Mouse (Mus musculus): ENCODE data around the gene Klhl35.

The Klhl35 gene

DNA sequence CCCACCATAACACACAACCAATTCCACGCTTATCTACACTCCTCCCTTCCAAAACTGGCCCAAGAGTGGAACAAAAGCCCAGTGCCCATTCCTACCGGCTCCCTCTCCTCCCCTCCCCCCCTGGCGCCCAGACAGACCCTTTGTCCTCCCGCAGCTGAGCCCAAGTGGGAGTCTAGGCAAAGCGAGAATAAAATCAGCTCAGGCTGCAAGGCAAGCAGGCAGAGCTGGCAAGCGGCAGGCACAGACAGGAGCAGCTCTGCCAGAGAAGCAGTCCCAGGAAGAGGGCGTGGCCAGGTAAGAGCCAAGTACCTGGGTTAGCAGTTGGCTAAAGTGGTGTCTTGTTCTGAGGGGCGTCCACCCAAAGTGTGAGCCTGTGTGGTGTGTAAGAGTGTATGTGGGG, at the start of gene Klhl35:
TSS of gene Klhl35 (plus strand) at position 194 of the 400 bp plus-strand sequence.
- DNase-seq (ENCODE audit: low spot score in 2 of 2): peak in 1 of 2 experiments; percentile 41

DNA sequence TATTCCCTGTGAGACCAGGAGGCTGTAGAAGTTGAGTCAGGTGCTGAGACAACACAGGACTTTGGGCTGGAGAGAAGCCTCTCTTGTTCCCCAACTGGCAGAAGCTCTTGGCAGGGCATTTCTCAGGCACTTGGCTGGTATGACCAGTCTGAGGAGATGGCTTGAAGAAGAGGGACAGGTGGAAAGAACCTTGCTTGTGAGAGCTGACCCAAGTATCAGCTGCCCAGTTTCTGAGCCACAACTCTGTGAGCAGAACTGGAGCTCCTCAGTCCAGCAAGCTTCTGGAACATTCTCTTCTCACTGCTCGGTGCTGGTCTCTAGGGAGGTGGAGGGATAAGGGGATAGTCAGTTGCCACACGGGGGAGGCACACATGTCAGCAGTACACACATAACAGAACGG, 46.5 kb upstream of the Klhl35 start:
- DNase-seq (ENCODE audit: low spot score in 2 of 2): no peak

DNA sequence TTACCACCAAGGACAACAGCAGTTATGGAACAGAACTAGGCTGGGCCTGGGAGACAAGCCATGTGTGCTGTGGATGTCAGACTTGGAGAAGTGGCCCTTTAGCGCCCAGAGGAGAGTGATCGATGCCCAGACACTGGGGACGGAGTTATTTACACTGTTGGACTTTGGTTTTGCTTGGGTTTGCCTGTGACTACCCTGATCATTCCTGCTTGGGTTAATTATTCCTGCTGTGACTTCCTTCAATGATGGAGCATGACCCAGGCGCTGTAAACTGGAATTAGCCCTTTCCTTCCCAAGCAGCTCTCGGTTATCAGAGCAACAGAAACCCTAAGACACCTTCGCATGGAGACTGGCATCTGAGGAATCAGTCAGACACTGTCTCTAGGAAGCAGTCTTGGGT, 44.8 kb upstream of the Klhl35 start:
- DNase-seq (ENCODE audit: low spot score in 2 of 2): no peak

DNA sequence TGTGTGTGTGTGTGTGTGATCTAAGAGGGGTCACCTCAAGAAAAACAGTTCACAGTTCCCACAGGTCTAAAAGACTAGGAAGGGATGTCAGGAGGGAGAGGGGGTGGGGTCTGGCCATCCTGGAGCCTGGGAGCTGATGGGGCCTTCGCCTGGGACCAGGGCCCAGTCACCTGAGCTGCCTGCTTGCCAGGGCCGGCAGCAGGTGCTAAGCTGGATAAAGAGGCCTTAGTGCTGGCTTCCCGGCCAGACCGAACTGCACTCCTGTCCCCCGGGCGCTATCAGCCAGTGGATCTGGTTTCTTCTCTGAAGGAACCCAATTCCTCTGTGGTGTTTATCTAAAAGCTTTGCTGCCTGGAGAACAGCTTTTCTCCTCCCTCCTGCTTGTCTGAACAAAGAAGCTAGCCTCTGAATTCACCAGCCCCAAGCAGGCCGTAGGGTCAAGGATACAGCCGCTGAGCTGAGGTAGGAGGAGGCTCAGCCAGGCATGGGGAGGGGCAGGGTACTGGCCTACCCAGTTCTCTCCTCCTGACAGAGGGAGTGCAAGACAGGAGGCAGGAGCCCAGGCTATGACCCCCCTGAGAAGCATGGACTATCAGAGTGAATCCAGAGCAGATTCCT, 41.2 kb upstream of the Klhl35 start:
- no peak for DNase-seq (ENCODE audit: low spot score in 2 of 2)

DNA sequence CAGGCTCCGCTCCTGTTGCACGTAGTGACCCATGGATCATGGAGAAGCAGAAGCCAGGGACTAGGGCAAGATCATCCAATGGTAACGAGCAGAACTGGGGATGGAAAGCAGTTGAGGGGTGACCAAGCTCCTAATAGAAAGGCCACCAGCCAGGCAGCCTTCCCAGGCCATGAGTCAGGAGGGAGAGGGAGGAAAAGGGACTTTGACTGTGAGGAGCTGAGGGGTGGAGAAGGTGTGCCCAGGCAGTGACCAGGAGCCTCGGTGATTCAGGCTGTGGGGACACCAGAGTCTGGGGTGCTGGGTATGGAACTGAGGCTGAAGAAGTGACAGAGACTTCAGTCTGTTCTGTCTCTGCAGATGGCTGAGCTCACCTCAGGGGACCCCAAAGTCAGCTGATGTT, 40.1 kb upstream of the Klhl35 start:
- no peak for DNase-seq (ENCODE audit: low spot score in 2 of 2)

DNA sequence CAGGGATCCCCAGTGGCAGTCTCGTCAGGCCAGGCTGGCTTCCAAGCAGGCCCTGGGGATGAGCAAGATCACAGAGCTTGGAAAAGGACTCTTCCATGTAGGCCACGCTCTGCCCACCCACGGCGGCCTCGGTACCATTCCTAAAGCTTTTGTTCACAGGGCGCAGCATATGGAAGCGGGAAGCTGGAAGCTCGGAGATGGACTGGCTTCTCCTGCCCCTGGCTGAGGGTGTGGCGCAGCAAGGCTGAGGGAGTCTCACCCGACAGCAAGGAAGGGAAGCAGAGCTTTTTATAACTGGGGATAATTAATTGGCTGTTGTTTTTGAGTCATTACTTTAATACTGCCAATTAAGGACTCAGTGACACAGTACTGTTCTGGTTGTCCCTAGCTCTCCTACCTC, 38.8 kb upstream of the Klhl35 start:
- DNase-seq (ENCODE audit: low spot score in 2 of 2): no peak

DNA sequence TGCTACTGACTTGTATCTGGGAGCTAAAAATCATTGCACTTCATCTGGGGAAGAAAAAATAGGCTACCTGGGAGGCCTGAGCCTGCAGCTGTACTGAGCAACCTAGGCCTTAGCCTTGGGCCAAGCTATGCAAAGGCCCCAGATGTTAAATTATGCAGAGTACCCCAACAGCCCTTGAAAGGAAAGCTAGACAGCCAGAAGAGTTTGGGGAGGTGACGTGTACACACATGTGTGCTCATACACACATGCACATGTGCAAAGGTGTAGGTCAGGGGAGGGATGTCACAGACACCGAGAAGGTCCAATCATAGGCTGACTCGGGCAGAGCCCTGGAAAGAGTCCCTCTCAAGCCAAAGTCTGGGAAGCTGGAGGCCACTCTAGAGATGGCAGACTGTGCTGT, 37.8 kb upstream of the Klhl35 start:
- DNase-seq (ENCODE audit: low spot score in 2 of 2): no peak

DNA sequence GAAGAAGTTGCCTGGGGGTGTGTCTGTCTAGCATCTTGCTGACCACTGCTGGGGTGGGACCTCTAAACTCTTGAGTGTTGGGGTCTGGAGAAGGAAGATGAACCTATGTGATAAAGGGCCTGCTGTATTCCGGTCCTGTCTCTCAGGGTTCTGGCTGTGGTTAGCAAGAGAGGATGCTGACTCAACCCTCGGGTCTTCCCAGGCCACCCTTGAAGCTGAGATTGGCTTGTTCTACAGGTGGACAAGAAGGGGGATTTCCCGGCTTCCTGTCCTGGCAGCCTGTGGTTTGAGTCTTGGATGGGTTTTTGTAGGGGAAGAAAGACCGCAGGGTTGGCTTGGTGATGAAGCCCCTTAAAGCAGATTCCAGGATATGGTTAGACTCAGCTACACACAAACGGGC, 37.0 kb upstream of the Klhl35 start:
- no peak for DNase-seq (ENCODE audit: low spot score in 2 of 2)

DNA sequence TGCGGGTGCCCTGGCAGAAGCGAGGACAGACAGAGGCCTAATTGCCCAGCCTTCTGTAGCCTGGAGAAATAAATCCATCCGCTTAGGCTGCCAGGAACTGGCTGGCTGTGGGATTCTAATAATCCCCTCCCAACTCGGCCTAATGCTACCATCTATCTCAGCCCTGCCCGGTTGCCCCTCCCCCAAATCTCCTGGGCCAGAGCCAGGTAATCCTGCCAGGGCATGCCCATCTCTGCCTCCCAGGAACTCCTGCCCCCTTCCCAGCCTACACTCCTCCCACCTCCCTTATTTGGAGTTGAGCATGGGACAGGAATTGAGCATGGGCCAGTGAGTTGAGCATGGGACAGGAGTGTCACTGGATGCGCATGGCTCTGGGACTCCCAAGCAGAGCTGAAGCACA, 36.0 kb upstream of the Klhl35 start:
- DNase-seq (ENCODE audit: low spot score in 2 of 2): no peak

DNA sequence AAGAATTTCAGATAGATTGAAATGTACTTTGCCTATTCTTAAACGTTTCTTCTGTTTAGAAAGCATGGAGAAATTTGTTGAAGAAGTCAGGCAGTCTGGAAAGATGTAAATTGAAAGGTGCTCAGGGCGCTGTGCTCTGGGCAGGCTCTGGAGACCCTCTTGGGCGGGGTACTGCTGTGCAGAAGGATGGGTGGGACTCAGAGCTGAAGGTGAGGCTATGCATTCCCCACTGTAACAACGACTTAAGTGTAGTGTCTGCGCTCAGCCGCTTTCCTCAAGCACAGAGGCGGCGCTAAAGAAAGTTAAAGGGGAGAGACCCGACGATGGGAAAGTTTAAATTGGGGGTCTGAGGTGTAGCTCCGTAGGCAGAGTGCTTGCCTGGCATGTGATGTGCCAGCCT, 35.6 kb upstream of the Klhl35 start:
- no peak for DNase-seq (ENCODE audit: low spot score in 2 of 2)

DNA sequence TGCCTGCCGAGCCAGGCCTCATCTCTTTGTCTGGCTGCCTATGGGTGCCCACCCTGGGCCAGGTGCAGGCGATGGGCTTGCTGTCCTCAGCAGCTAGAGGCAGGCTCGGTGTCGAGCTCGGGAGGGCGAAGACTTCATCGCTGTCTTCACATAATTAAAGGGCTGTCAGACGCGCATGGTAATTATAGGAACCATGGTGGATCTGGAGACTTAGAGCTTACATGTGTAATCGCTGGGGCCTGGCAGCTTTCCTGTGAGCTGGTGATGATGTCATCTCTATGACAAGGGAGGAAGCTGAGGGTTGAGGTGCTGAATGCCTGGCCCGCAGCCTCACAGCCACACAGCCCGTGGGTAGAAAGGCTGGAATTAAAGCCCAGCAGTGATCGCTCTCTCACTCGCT, 33.6 kb upstream of the Klhl35 start:
- peak; percentile 29 to 67 for DNase-seq (ENCODE audit: low spot score in 2 of 2)

DNA sequence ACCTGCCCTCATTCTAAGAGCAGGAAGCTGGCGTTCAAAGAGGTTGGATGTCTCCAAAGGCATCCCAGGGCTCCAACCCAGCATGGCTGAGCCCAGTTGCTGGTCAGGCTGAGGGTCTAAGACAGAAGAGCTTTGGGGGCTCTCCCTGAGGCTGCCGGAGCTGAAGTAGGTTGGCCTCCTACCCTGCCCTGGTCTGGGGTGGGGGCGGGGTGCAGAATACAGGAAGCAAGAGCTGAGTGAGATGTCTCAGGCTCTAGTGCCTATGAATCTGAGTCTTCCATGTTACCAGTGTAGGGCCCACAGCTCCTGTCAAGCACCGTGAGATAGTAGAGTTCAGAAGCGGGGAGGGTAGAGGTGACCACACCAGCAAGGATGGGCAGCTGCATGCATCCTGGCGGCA, 32.9 kb upstream of the Klhl35 start:
- no peak for DNase-seq (ENCODE audit: low spot score in 2 of 2)

DNA sequence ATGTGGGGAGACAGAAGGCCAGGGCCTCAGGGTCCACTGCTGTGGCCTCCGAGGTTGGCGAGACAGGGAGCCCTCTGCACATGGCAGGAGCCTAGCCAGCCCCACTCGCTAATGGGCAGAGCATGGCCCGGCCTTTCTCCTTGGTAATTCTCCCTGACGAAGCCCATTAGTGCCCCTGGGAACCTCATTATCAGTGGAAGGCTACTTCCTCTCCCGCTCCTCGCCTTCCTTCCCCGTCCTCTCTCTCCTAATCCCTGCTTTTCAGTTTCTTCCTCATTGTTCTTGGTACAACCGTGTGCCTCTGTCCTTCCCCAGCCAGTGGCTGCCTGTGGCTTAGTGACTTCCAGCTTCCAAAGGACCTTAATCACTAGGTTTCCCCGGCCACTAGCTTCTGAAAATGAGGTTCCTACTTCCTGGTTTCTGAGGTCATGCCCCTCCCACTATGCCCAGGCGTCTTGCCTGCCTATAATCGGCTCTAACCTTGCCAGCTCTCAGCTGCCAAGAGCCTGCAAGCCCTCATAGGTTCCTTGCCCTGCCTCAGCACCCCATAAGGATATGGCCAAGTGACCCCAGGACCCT, 31.0 kb upstream of the Klhl35 start:
- no peak for DNase-seq (ENCODE audit: low spot score in 2 of 2)

DNA sequence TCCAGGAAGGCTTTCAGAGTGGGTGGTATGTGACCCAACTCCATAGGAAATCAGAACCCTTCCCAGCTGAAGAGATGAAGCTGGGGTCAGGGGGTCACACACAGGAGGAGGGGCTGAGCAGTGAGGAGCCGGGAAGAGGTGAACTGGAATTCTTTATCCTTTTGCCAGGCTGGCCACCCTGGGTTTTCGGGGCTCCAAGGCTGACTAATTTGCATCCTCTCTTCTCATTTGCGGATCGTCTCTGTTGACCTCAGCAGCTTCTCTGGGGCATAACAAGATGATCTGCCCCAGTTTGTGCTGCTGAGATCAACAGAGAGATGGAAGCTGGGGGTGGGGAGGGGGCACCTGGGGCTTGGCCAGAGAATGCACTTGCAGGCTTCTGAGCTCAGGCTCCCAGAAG, 29.3 kb upstream of the Klhl35 start:
- no peak for DNase-seq (ENCODE audit: low spot score in 2 of 2)

DNA sequence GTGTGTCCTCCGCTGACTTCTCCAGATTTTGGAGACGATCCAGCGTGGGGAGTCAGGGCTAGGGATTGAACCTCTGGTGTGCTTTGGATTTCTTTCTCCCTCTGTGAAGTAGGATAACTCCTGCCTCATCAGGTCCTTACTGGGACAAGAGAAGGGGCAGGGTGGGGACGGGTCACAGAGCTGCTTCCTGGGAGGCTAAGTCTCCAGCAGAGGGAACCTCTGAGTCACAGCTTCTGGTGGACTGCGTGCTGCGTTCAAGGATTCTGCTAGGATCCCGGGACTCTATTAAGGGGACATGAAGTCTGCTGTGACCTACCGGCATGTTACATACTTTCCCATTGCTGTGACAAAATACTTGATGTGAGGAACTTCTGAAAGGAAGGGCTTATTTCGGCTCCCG, 26.9 kb upstream of the Klhl35 start:
- DNase-seq (ENCODE audit: low spot score in 2 of 2): no peak

DNA sequence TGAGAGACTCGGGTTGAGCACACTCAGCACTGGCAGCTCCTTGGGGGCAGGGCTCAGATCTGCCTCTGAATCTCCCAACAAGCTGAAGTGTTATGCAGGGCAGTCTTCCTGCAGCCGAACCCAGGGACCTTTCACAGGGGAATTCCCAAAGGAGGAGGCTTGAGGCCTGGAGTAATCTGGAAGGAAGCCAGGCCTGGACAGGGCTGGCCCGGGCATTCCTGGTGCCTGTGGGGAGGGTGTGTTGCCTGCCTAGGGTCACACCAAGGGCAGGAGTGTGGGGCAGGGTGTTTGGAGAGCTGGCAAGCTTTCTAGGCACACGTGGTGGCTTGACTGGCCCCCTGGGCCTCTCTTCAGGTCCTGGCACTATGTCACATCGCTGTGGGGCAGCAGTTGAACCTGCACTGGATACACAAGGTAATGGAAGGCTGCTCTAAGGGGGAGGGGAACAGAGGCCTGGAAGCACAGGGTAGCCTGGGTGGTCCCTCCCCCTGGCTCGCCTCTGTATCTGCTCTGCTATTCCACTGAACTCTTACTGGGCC, 24.2 kb upstream of the Klhl35 start:
- no peak for DNase-seq (ENCODE audit: low spot score in 2 of 2)

DNA sequence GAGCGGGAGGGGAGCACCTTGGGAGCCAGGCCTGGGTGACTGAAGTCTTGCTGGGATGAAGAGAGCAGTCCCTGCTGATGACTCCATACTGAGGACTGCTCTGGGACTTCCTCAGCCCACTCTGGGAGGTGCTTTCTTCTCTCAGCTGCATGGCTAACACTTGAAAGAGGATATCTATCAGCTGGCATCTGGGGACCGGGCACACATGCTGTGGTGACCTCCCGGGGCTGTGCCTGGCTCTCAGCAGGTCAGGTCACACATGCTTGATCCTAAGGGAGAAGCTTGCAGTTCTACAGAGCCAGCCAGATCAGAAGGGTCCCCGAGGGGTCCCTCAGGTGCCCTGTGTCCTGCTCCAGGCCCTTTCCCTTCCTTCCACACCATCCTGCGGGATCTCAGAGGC, 22.6 kb upstream of the Klhl35 start:
- DNase-seq (ENCODE audit: low spot score in 2 of 2): no peak

DNA sequence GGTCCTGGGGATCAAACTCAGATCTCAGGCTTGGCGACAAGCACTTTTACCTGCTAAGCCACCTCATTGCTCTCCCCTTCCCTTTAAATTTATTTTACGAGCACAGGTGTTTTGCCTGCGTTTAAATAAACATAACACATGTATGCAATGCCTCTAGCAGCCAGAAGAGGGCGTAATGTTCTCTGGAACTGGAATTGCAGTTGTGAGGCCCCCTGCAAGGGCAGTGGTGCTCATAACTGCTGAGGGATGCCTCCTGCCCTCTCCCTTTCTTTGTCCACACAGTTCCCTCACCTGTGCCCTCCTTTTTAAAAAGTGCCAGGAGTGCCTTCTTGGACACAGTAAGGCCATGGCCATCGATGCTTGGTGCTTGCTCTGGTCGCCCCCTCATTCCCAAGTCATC, 21.8 kb upstream of the Klhl35 start:
- DNase-seq (ENCODE audit: low spot score in 2 of 2): no peak

DNA sequence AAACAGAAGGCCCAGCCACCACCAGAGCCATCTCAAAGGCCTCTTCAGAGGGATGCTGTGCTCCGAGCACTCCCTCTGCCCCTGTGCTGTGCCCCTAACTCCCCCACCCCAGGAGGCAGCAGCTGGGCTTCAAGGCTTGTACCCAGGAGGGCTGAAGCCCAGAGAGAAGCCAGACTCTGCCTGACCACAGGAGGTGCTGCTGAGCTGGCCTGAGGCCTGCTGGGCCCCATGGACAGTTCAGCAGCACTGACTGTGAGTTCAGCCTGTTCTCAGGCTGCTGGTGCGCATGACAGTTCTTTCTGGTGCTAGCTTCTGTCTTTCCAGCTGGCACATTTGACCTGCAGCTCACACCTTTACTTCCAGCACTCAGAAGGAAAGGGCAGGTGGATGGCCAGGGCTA, 20.0 kb upstream of the Klhl35 start:
- no peak for DNase-seq (ENCODE audit: low spot score in 2 of 2)

DNA sequence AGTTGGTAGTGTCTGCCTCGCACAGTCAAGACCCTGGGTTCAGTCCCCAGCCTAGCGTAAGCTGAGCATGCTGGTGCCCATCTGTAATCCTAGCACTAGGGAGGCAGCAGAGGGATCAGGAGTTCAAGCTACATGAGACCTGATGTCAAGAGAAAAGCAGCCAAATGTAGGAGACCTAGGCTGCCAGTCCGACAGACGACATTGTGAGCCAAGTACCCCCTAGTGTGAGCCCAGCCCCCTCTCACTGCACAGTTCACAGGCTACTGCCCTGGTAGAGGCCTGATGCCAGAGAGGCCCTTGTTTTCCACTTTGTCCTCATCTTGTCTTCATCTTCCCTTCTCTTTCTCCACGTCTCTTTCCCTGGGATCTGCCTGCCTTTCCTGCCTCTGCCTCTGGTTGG, 18.5 kb upstream of the Klhl35 start:
- no peak for DNase-seq (ENCODE audit: low spot score in 2 of 2)

DNA sequence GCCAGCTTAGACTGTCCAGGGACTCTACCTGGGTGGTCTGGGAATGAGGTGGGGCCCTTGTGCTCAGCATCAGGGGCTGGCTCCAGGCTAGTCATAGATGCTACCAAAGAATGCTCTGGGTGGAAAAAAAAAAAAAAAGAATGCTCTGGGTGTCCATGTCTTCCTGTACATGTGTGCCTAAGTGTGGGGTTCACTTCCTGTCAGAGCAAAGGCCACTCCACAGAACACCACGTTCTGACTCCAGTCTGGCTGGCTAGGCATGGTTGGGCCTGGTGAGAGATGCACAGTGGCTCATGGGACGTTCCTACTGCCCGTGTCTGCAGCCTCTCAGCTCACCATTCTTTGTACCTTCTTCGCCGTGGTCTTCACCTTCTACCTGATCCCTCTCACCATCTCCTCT, 17.2 kb upstream of the Klhl35 start:
- no peak for DNase-seq (ENCODE audit: low spot score in 2 of 2)

DNA sequence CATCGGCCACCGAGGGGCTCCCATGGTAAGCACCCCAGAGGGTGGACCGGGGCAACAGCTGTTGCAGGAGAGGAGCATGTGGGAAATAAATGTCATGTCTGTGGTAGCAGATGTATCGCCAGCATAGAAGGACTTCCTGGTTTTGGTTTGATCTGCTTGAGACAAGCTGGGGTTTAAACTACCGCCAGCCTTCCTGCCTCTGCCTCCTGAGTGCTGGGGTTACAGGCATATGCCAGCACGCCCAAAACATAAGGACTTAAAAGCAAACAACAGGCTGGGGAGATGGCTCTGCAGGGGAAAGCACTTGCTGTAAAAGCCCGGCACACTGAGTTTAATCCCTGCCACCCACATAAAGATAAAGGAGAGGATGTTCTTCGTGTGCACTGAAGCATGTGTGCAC, 16.7 kb upstream of the Klhl35 start:
- DNase-seq (ENCODE audit: low spot score in 2 of 2): no peak

DNA sequence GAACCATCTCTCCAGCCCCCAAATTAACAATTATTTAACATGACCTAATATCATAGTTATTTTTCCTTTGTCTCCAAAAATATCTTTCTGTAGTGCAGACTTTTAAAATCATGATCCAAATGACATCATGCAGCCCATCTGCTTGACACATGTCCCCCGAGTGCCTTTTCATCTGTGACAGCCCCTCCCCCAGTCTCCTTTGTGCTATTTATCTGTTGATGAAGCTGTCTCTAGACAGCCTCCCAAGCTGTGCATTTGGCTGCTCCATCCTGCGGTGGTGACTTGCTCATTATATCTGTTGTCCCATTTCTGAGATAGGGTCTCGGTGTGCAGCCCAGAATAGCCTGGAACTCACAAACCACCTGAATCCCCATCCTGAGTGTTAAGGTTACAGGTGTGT, 16.1 kb upstream of the Klhl35 start:
- no peak for DNase-seq (ENCODE audit: low spot score in 2 of 2)

DNA sequence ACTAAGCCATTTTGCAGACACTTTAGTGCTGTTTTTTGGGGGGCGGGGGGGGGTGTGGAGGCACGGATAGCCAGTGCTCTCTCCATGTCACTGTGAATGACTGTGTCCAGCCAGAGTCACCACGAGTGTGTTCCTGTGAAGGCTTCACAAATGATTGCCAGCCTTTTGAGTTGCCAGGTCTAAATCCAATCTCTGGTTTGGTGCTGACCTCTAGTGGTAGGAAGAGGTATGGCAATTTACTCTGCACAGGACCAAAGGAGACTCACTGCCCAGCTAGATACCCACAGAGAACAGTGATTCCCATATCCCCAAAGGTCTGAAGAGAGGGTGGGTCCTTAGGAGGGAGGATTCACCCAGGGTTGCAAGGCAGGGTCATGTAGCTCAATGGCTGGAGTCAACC, 15.1 kb upstream of the Klhl35 start:
- peak in 1 of 2 experiments; percentile 50 for DNase-seq (ENCODE audit: low spot score in 2 of 2)
